Mouse (Mus musculus): ENCODE results near the gene Clcnkb.

- no peak for TF ChIP-seq CTCF (IDR thresholded peaks at IDR 0.05)
- no peak for TF ChIP-seq EP300 (IDR thresholded peaks at IDR 0.05)
Measured at GRCm38 (mm10) chr4:141454581-141455350, 39.0 kb upstream of the Clcnkb start.
